Mouse (Mus musculus) hindbrain, embryonic 12.5 days (tissue): ENCODE data around the gene Ank3. TPM values are rescaled to one million over a fixed set of nuclear protein-coding genes. Genes with fewer than 3 reads are reported as not detected.

Experiments used
- ATAC-seq: fragments of 200-750 bp; cut with Nextera tagmentation; 2 replicates; pipeline ENCODE4 v1.8.0; 2017; ENCODE audit warnings: moderate TSS enrichment; ENCODE audit not compliant: low FRiP score
- H3K27ac ChIP-seq: fragments of 300-500 bp; sonication (generic); 2 replicates; pipeline ENCODE4 v1.5.1; 2016; ENCODE audit warnings: mild to moderate bottlenecking
- H3K27me3 ChIP-seq: fragments of 300-500 bp; sonication (generic); 2 replicates; pipeline ENCODE4 v1.6.1; 2016; ENCODE audit warnings: mild to moderate bottlenecking
- H3K36me3 ChIP-seq: fragments of 300-500 bp; sonication (generic); 2 replicates; pipeline ENCODE4 v1.6.1; 2016; ENCODE audit warnings: mild to moderate bottlenecking
- H3K4me1 ChIP-seq: fragments of 300-500 bp; sonication (generic); 2 replicates; pipeline ENCODE4 v1.6.1; 2016
- H3K4me2 ChIP-seq: fragments of 300-500 bp; sonication (generic); replicated peaks from 2 replicates; pipeline ENCODE4 v1.6.1; 2016; ENCODE audit warnings: mild to moderate bottlenecking
- H3K4me3 ChIP-seq: fragments of 300-500 bp; sonication (generic); 2 replicates; pipeline ENCODE4 v1.5.1; 2016; ENCODE audit warnings: mild to moderate bottlenecking
- H3K9ac ChIP-seq: fragments of 300-500 bp; sonication (generic); 2 replicates; pipeline ENCODE4 v1.6.1; 2016; ENCODE audit warnings: mild to moderate bottlenecking, moderate library complexity
- H3K9me3 ChIP-seq: fragments of 300-500 bp; sonication (generic); replicated peaks from 2 replicates; pipeline ENCODE4 v1.6.1; 2016; ENCODE audit warnings: mild to moderate bottlenecking
- WGBS: fragments of 180-500 bp; shearing (Covaris S2); methylation state at CpG from one replicate; pipeline ENCODE4 v1.1.7; 2016; 5-methylcytosine and 5-hydroxymethylcytosine counted together
- polyA plus RNA-seq: library from polyadenylated mRNA; unstranded; fragments of >200 nt; fragmentation: Nextera tagmentation; extraction: Ambion mirVana; gene quantifications from 2 replicates; pipeline ENCODE4 v1.2.1, GENCODE M21; 2016

The Ank3 gene
- polyA plus RNA-seq, 1 experiment from 2014 or later = 91.0 TPM

- peak; percentile 67 for ATAC-seq
- peak overlapping the region; percentile 58 for H3K4me3 ChIP-seq
- H3K4me1 ChIP-seq = peaks cover 26% of the 10 kb centered on the region
These were observed 135.2 kb downstream of the Ank3 start for GRCm38 (mm10) chr10:69533505-69534388.

GRCm38 (mm10) chr10:69534716-69535115, 136.1 kb downstream of the Ank3 start:
- Histone ChIP-seq H3K4me1 (peaks cover 26% of the 10 kb centered on the region), H3K4me2 (peak overlapping the region; percentile 56), H3K9me3 (no peaks in the 10 kb centered on the region), H3K9ac (peak overlapping the region; percentile 77), H3K4me3 (peak overlapping the region; percentile 58), H3K27me3 (no peaks in the 10 kb centered on the region), H3K36me3 (no peaks in the 10 kb centered on the region), H3K27ac (peak overlapping the region; percentile 93)
- 45% methylated on average over 9 of the region's 9 CpGs for WGBS
- no peak for ATAC-seq

More at GRCm38 (mm10) chr10:69533505-69534388, 135.2 kb downstream of the Ank3 start:
- WGBS = 2% methylated on average over 22 of the region's 22 CpGs
- Histone ChIP-seq H3K27me3 (no peaks in the 10 kb centered on the region), H3K9me3 (no peaks in the 10 kb centered on the region), H3K36me3 (no peaks in the 10 kb centered on the region), H3K9ac (peak overlapping the region; percentile 77), H3K27ac (peak overlapping the region; percentile 93), H3K4me2 (peak overlapping the region; percentile 56)

GRCm38 (mm10) chr10:69535123-69535930, 136.8 kb downstream of the Ank3 start:
- Histone ChIP-seq H3K4me3 (peak overlapping the region; percentile 58), H3K36me3 (no peaks in the 10 kb centered on the region), H3K27ac (peak overlapping the region; percentile 93), H3K27me3 (no peaks in the 10 kb centered on the region), H3K9ac (peak overlapping the region; percentile 77), H3K9me3 (no peaks in the 10 kb centered on the region), H3K4me1 (peaks cover 26% of the 10 kb centered on the region), H3K4me2 (peak overlapping the region; percentile 56)
- WGBS = 39% methylated on average over 15 of the region's 15 CpGs
- ATAC-seq = peak; percentile 82

GRCm38 (mm10) chr10:69535931-69536200, 137.3 kb downstream of the Ank3 start:
- peak overlapping the region; percentile 77 for H3K9ac ChIP-seq
- peaks cover 26% of the 10 kb centered on the region for H3K4me1 ChIP-seq
- no peaks in the 10 kb centered on the region for H3K36me3 ChIP-seq
- H3K9me3 ChIP-seq = no peaks in the 10 kb centered on the region
- 45% methylated on average over 4 of the region's 4 CpGs for WGBS
- ATAC-seq = peak; percentile 45; the same call in 1 of the 2 replicates
- H3K4me2 ChIP-seq = peak overlapping the region; percentile 56
- H3K27me3 ChIP-seq = no peaks in the 10 kb centered on the region
- peak overlapping the region; percentile 58 for H3K4me3 ChIP-seq
- H3K27ac ChIP-seq = peak overlapping the region; percentile 93

- peaks cover 26% of the 10 kb centered on the region for H3K4me1 ChIP-seq
- H3K27ac ChIP-seq = peak overlapping the region; percentile 93
- H3K36me3 ChIP-seq = no peaks in the 10 kb centered on the region
- ATAC-seq = no peak
- peak overlapping the region; percentile 77 for H3K9ac ChIP-seq
- H3K4me3 ChIP-seq = peak overlapping the region; percentile 58
- H3K9me3 ChIP-seq = no peaks in the 10 kb centered on the region
- no peaks in the 10 kb centered on the region for H3K27me3 ChIP-seq
- WGBS = 70% methylated on average over 9 of the region's 9 CpGs
- peak overlapping the region; percentile 56 for H3K4me2 ChIP-seq
These were observed 138.0 kb downstream of the Ank3 start for GRCm38 (mm10) chr10:69536372-69537075.

GRCm38 (mm10) chr10:69538236-69538635, 139.7 kb downstream of the Ank3 start:
- Histone ChIP-seq H3K4me2 (peak overlapping the region; percentile 56; the same call in 1 of the 2 replicates), H3K4me1 (peaks cover 14% of the 10 kb centered on the region), H3K36me3 (no peaks in the 10 kb centered on the region), H3K4me3 (no peak overlapping the region), H3K9me3 (no peaks in the 10 kb centered on the region), H3K27ac (no peak overlapping the region), H3K27me3 (no peaks in the 10 kb centered on the region), H3K9ac (no peak overlapping the region)
- ATAC-seq = no peak
- 93% methylated on average over 2 of the region's 2 CpGs for WGBS

GRCm38 (mm10) chr10:69542439-69542838, 143.9 kb downstream of the Ank3 start:
- no peaks in the 10 kb centered on the region for H3K27me3 ChIP-seq
- H3K9ac ChIP-seq = no peak overlapping the region
- H3K36me3 ChIP-seq = no peaks in the 10 kb centered on the region
- no peak overlapping the region for H3K4me3 ChIP-seq
- no peak for ATAC-seq
- peaks cover 14% of the 10 kb centered on the region for H3K4me1 ChIP-seq
- WGBS = 86% methylated on average over 3 of the region's 3 CpGs
- H3K4me2 ChIP-seq = no peak overlapping the region
- H3K27ac ChIP-seq = no peak overlapping the region
- no peaks in the 10 kb centered on the region for H3K9me3 ChIP-seq

GRCm38 (mm10) chr10:69543876-69544620, 145.5 kb downstream of the Ank3 start:
- H3K4me2 ChIP-seq = no peak overlapping the region
- H3K27me3 ChIP-seq = no peaks in the 10 kb centered on the region
- H3K4me1 ChIP-seq = 0 out of 2 replicates have a peak, but pooled peaks cover 4% of the 10 kb centered on the region
- 94% methylated on average over 10 of the region's 10 CpGs for WGBS
- H3K9ac ChIP-seq = no peak overlapping the region
- H3K27ac ChIP-seq = no peak overlapping the region
- H3K9me3 ChIP-seq = no peaks in the 10 kb centered on the region
- no peak overlapping the region for H3K4me3 ChIP-seq
- H3K36me3 ChIP-seq = no peaks in the 10 kb centered on the region
- no peak for ATAC-seq

- Histone ChIP-seq H3K9me3 (no peaks in the 10 kb centered on the region), H3K36me3 (no peaks in the 10 kb centered on the region), H3K27me3 (no peaks in the 10 kb centered on the region), H3K4me2 (no peak overlapping the region), H3K9ac (no peak overlapping the region), H3K4me1 (0 out of 2 replicates have a peak, but pooled peaks cover 4% of the 10 kb centered on the region), H3K4me3 (no peak overlapping the region), H3K27ac (no peak overlapping the region)
- WGBS = 90% methylated on average over 7 of the region's 7 CpGs
- no peak for ATAC-seq
These were observed 146.1 kb downstream of the Ank3 start for GRCm38 (mm10) chr10:69544653-69545052.

GRCm38 (mm10) chr10:69545936-69546335, 147.4 kb downstream of the Ank3 start:
- 82% methylated on average over 3 of the region's 3 CpGs for WGBS
- no peaks in the 10 kb centered on the region for H3K9me3 ChIP-seq
- ATAC-seq = no peak
- H3K27ac ChIP-seq = no peak overlapping the region
- 0 out of 2 replicates have a peak, but pooled peaks cover 5% of the 10 kb centered on the region for H3K4me1 ChIP-seq
- H3K4me2 ChIP-seq = no peak overlapping the region
- no peaks in the 10 kb centered on the region for H3K36me3 ChIP-seq
- H3K9ac ChIP-seq = no peak overlapping the region
- H3K27me3 ChIP-seq = no peaks in the 10 kb centered on the region
- H3K4me3 ChIP-seq = no peak overlapping the region

- Histone ChIP-seq H3K36me3 (0 out of 2 replicates have a peak, but pooled peaks cover 3% of the 10 kb centered on the region), H3K9ac (no peak overlapping the region), H3K4me2 (no peak overlapping the region), H3K4me1 (0 out of 2 replicates have a peak, but pooled peaks cover 7% of the 10 kb centered on the region), H3K27me3 (no peaks in the 10 kb centered on the region), H3K9me3 (no peaks in the 10 kb centered on the region), H3K27ac (no peak overlapping the region), H3K4me3 (no peak overlapping the region)
- WGBS = 78% methylated on average over 6 of the region's 6 CpGs
- ATAC-seq = no peak
These were observed 148.1 kb downstream of the Ank3 start for GRCm38 (mm10) chr10:69546643-69547042.
